Mouse (Mus musculus) C2C12 (cell line): Measurements from ENCODE around the gene Fam83d. TPM values are rescaled to one million over a fixed set of nuclear protein-coding genes. Genes with fewer than 3 reads are reported as not detected.

Source experiments
- H3K27me3 ChIP-seq: one replicate; pipeline ENCODE4 v1.6.1; 2011; ENCODE audit not compliant: control insufficient read depth, insufficient read depth, insufficient read length
- H3K36me3 ChIP-seq: one replicate; pipeline ENCODE4 v1.6.1; 2011; ENCODE audit not compliant: control insufficient read depth, insufficient read depth
- H3K4me3 ChIP-seq: one replicate; pipeline ENCODE4 v1.5.1; 2011; ENCODE audit warnings: mild to moderate bottlenecking, control low read depth; ENCODE audit not compliant: poor library complexity, insufficient read depth, severe bottlenecking
- H3K79me2 ChIP-seq: one replicate; pipeline ENCODE4 v1.6.1; 2011; ENCODE audit not compliant: control insufficient read depth, insufficient read depth
- H3K79me3 ChIP-seq: one replicate; pipeline ENCODE4 v1.6.1; 2011; ENCODE audit warnings: low read depth, control low read depth
- H3ac ChIP-seq: one replicate; pipeline ENCODE3; 2011; ENCODE audit warnings: low read depth; ENCODE audit not compliant: control insufficient read depth, insufficient read length
- CEBPB ChIP-seq: IDR thresholded peaks from one replicate; pipeline ENCODE4 v1.6.1; 2011; ENCODE audit warnings: low read depth, mild to moderate bottlenecking, control low read depth, moderate library complexity
- CTCF ChIP-seq: IDR thresholded peaks from one replicate; pipeline ENCODE4 v1.5.1; 2011; ENCODE audit not compliant: control insufficient read depth, insufficient read depth, insufficient read length
- FOSL1 ChIP-seq: IDR thresholded peaks from one replicate; pipeline ENCODE4 v1.8.0; 2011; ENCODE audit warnings: mild to moderate bottlenecking, low read length; ENCODE audit not compliant: poor library complexity, insufficient read depth, severe bottlenecking
- MAX ChIP-seq: IDR thresholded peaks from one replicate; pipeline ENCODE4 v1.6.1; 2011; ENCODE audit warnings: mild to moderate bottlenecking, control low read depth
- MYOD1 ChIP-seq: IDR thresholded peaks from one replicate; pipeline ENCODE4 v1.6.1; 2011; ENCODE audit warnings: low read depth; ENCODE audit not compliant: control insufficient read depth, insufficient read length
- MYOG ChIP-seq: IDR thresholded peaks from one replicate; pipeline ENCODE4 v1.6.1; 2011; ENCODE audit not compliant: control insufficient read depth, insufficient read length; ENCODE audit errors: extremely low read depth
- USF1 ChIP-seq: IDR thresholded peaks from one replicate; pipeline ENCODE4 v1.6.1; 2011; ENCODE audit warnings: low read depth, mild to moderate bottlenecking, control low read depth, moderate library complexity
- polyA plus RNA-seq: library from polyadenylated mRNA; unstranded; fragments of >200 nt; fragmentation: generic; extraction: Trizol; gene quantifications from one replicate; pipeline ENCODE4 v1.2.1, GENCODE M21; 2012; ENCODE audit warnings: missing spikeins

Fam83d gene
- polyA plus RNA-seq, 1 experiment, result 33.3 TPM

- Histone ChIP-seq H3K79me2 (peaks cover 99% of the 10 kb centered on the region), H3K27me3 (no peaks in the 10 kb centered on the region), H3K4me3 (no peak overlapping the region), H3K36me3 (peaks cover 42% of the 10 kb centered on the region), H3K79me3 (peaks cover 84% of the 10 kb centered on the region), H3ac (no peak overlapping the region)
- TF ChIP-seq MYOD1 (no peak), USF1 (no peak), MAX (no peak), CEBPB (no peak), FOSL1 (no peak), CTCF (no peak), MYOG (no peak)
These were observed 4.9 kb downstream of the Fam83d start for GRCm38 (mm10) chr2:158772808-158773207.

GRCm38 (mm10) chr2:158774886-158775285 lies 7.0 kb downstream of the Fam83d start:
- TF ChIP-seq MYOG (no peak), MAX (no peak), CTCF (no peak), USF1 (no peak), MYOD1 (no peak), CEBPB (no peak), FOSL1 (no peak)
- Histone ChIP-seq H3K79me2 (peaks cover 96% of the 10 kb centered on the region), H3K79me3 (peaks cover 72% of the 10 kb centered on the region), H3K4me3 (no peak overlapping the region), H3ac (no peak overlapping the region), H3K27me3 (no peaks in the 10 kb centered on the region), H3K36me3 (peaks cover 62% of the 10 kb centered on the region)

GRCm38 (mm10) chr2:158776716-158777115 lies 8.8 kb downstream of the Fam83d start:
- no peak overlapping the region for H3K4me3 ChIP-seq
- peaks cover 80% of the 10 kb centered on the region for H3K36me3 ChIP-seq
- H3K79me3 ChIP-seq, result peaks cover 54% of the 10 kb centered on the region
- TF ChIP-seq USF1, result no peak
- TF ChIP-seq CTCF, result no peak
- no peak for TF ChIP-seq FOSL1
- no peak for TF ChIP-seq MAX
- TF ChIP-seq MYOD1, result no peak
- TF ChIP-seq CEBPB, result no peak
- no peak for TF ChIP-seq MYOG
- no peaks in the 10 kb centered on the region for H3K27me3 ChIP-seq
- H3ac ChIP-seq, result no peak overlapping the region
- H3K79me2 ChIP-seq, result peaks cover 78% of the 10 kb centered on the region

GRCm38 (mm10) chr2:158777490-158777889 lies 9.6 kb downstream of the Fam83d start:
- Histone ChIP-seq H3ac (no peak overlapping the region), H3K4me3 (no peak overlapping the region), H3K79me2 (peaks cover 70% of the 10 kb centered on the region), H3K36me3 (peaks cover 80% of the 10 kb centered on the region), H3K27me3 (no peaks in the 10 kb centered on the region), H3K79me3 (peaks cover 46% of the 10 kb centered on the region)
- TF ChIP-seq FOSL1 (no peak), MAX (no peak), CEBPB (no peak), MYOG (no peak), USF1 (no peak), MYOD1 (no peak), CTCF (no peak)

- H3K79me3 ChIP-seq, result peaks cover 38% of the 10 kb centered on the region
- TF ChIP-seq CEBPB (no peak), FOSL1 (no peak), MYOD1 (no peak), MAX (no peak), USF1 (no peak), CTCF (no peak), MYOG (no peak)
- peaks cover 62% of the 10 kb centered on the region for H3K79me2 ChIP-seq
- H3ac ChIP-seq, result no peak overlapping the region
- no peaks in the 10 kb centered on the region for H3K27me3 ChIP-seq
- H3K4me3 ChIP-seq, result no peak overlapping the region
- peaks cover 79% of the 10 kb centered on the region for H3K36me3 ChIP-seq
These were observed 10.5 kb downstream of the Fam83d start for GRCm38 (mm10) chr2:158778349-158778748.

- peaks cover 88% of the 10 kb centered on the region for H3K36me3 ChIP-seq
- no peaks in the 10 kb centered on the region for H3K27me3 ChIP-seq
- no peak overlapping the region for H3ac ChIP-seq
- TF ChIP-seq FOSL1 (no peak), CEBPB (no peak), MAX (no peak)
- no peak overlapping the region for H3K4me3 ChIP-seq
- H3K79me2 ChIP-seq, result peaks cover 34% of the 10 kb centered on the region
- peaks cover 16% of the 10 kb centered on the region for H3K79me3 ChIP-seq
These were observed 13.2 kb downstream of the Fam83d start for GRCm38 (mm10) chr2:158781126-158781525.
